Mouse (Mus musculus): Measurements from ENCODE around the gene Ltb4r2. TPM values are rescaled to one million over a fixed set of nuclear protein-coding genes. Genes with fewer than 3 reads are reported as not detected.

Gene Ltb4r2
- polyA plus RNA-seq, 1 experiment = 65.3 TPM

GRCm38 (mm10) chr14:55779656-55780055, 18.4 kb downstream of the Ltb4r2 start:
- no peak overlapping the region for H3K4me3 ChIP-seq (ENCODE audit: low read depth, low read length)
- WGBS = 77% methylated on average over 16 of the region's 16 CpGs
- no peak overlapping the region for H3K27ac ChIP-seq (ENCODE audit: insufficient read depth, low read depth, low read length)
- no peaks in the 10 kb centered on the region for H3K36me3 ChIP-seq (ENCODE audit: control insufficient read depth, insufficient read depth, low read length)
- no peaks in the 10 kb centered on the region for H3K27me3 ChIP-seq (ENCODE audit: control insufficient read depth, insufficient read depth, low read length)
- H3K4me1 ChIP-seq (ENCODE audit: control insufficient read depth, insufficient read depth, insufficient read length, low read length) = peaks cover 3% of the 10 kb centered on the region; the same call in 1 of the 2 replicates
- no peak for TF ChIP-seq CTCF (IDR thresholded peaks at IDR 0.05; ENCODE audit: extremely low read depth, insufficient read length, insufficient replicate concordance, low read depth, low read length)
- no peak for TF ChIP-seq POLR2A (IDR thresholded peaks at IDR 0.05; ENCODE audit: low read depth, low read length)

- Histone ChIP-seq H3K4me3 (ENCODE audit: low read depth, low read length) (no peak overlapping the region), H3K27ac (ENCODE audit: insufficient read depth, low read depth, low read length) (no peak overlapping the region), H3K36me3 (ENCODE audit: control insufficient read depth, insufficient read depth, low read length) (peaks cover 4% of the 10 kb centered on the region; the same call in 1 of the 2 replicates), H3K27me3 (ENCODE audit: control insufficient read depth, insufficient read depth, low read length) (no peaks in the 10 kb centered on the region), H3K4me1 (ENCODE audit: control insufficient read depth, insufficient read depth, insufficient read length, low read length) (no peaks in the 10 kb centered on the region)
- TF ChIP-seq POLR2A (IDR thresholded peaks at IDR 0.05; ENCODE audit: low read depth, low read length) (no peak), CTCF (IDR thresholded peaks at IDR 0.05; ENCODE audit: extremely low read depth, insufficient read length, insufficient replicate concordance, low read depth, low read length) (no peak)
- WGBS = 78% methylated on average over 11 of the region's 11 CpGs
Observed at GRCm38 (mm10) chr14:55780736-55781135, 19.5 kb downstream of the Ltb4r2 start.

- no peaks in the 10 kb centered on the region for H3K4me1 ChIP-seq (ENCODE audit: control insufficient read depth, insufficient read depth, insufficient read length, low read length)
- no peak overlapping the region for H3K27ac ChIP-seq (ENCODE audit: insufficient read depth, low read depth, low read length)
- 17% methylated on average over 14 of the region's 14 CpGs for whole genome bisulfite sequencing
- no peaks in the 10 kb centered on the region for H3K27me3 ChIP-seq (ENCODE audit: control insufficient read depth, insufficient read depth, low read length)
- peaks cover 6% of the 10 kb centered on the region; the same call in 1 of the 2 replicates for H3K36me3 ChIP-seq (ENCODE audit: control insufficient read depth, insufficient read depth, low read length)
- H3K4me3 ChIP-seq (ENCODE audit: low read depth, low read length) = peak overlapping the region; percentile 16; the same call in 1 of the 2 replicates
- TF ChIP-seq POLR2A (IDR thresholded peaks at IDR 0.05; ENCODE audit: low read depth, low read length) (no peak), CTCF (IDR thresholded peaks at IDR 0.05; ENCODE audit: extremely low read depth, insufficient read length, insufficient replicate concordance, low read depth, low read length) (peak; percentile 96; the same call in 1 of the 2 replicates)
Observed at GRCm38 (mm10) chr14:55781310-55781709, 20.1 kb downstream of the Ltb4r2 start.

- peaks cover 11% of the 10 kb centered on the region; the same call in 1 of the 2 replicates for H3K36me3 ChIP-seq (ENCODE audit: control insufficient read depth, insufficient read depth, low read length)
- WGBS = 79% methylated on average over 9 of the region's 9 CpGs
- H3K27ac ChIP-seq (ENCODE audit: insufficient read depth, low read depth, low read length) = peak overlapping the region; percentile 44; the same call in 1 of the 2 replicates
- H3K4me3 ChIP-seq (ENCODE audit: low read depth, low read length) = peak overlapping the region; percentile 20
- TF ChIP-seq POLR2A (IDR thresholded peaks at IDR 0.05; ENCODE audit: low read depth, low read length) (no peak), CTCF (IDR thresholded peaks at IDR 0.05; ENCODE audit: extremely low read depth, insufficient read length, insufficient replicate concordance, low read depth, low read length) (no peak)
- no peaks in the 10 kb centered on the region for H3K27me3 ChIP-seq (ENCODE audit: control insufficient read depth, insufficient read depth, low read length)
- H3K4me1 ChIP-seq (ENCODE audit: control insufficient read depth, insufficient read depth, insufficient read length, low read length) = no peaks in the 10 kb centered on the region
Observed at GRCm38 (mm10) chr14:55782361-55782960, 21.2 kb downstream of the Ltb4r2 start.

- TF ChIP-seq POLR2A (IDR thresholded peaks at IDR 0.05; ENCODE audit: low read depth, low read length) (no peak), CTCF (IDR thresholded peaks at IDR 0.05; ENCODE audit: extremely low read depth, insufficient read length, insufficient replicate concordance, low read depth, low read length) (no peak)
- WGBS = 44% methylated on average over 31 of the region's 31 CpGs
- peaks cover 6% of the 10 kb centered on the region for H3K4me1 ChIP-seq (ENCODE audit: control insufficient read depth, insufficient read depth, insufficient read length, low read length)
- H3K27me3 ChIP-seq (ENCODE audit: control insufficient read depth, insufficient read depth, low read length) = no peaks in the 10 kb centered on the region
- no peak overlapping the region; the same call in 1 of the 2 replicates for H3K27ac ChIP-seq (ENCODE audit: insufficient read depth, low read depth, low read length)
- H3K4me3 ChIP-seq (ENCODE audit: low read depth, low read length) = peak overlapping the region; percentile 55
- peaks cover 11% of the 10 kb centered on the region; the same call in 1 of the 2 replicates for H3K36me3 ChIP-seq (ENCODE audit: control insufficient read depth, insufficient read depth, low read length)
Observed at GRCm38 (mm10) chr14:55783171-55783957, 22.1 kb downstream of the Ltb4r2 start.

- no peak for TF ChIP-seq POLR2A (IDR thresholded peaks at IDR 0.05; ENCODE audit: low read depth, low read length)
- TF ChIP-seq CTCF (IDR thresholded peaks at IDR 0.05; ENCODE audit: extremely low read depth, insufficient read length, insufficient replicate concordance, low read depth, low read length) = no peak
- H3K36me3 ChIP-seq (ENCODE audit: control insufficient read depth, insufficient read depth, low read length) = peaks cover 11% of the 10 kb centered on the region; the same call in 1 of the 2 replicates
- peak within 1 kb of the TSS; percentile 44; the same call in 1 of the 2 replicates for H3K27ac ChIP-seq (ENCODE audit: insufficient read depth, low read depth, low read length)
- 59% methylated on average over 13 of the region's 13 CpGs for WGBS
- H3K4me3 ChIP-seq (ENCODE audit: low read depth, low read length) = peak within 1 kb of the TSS; percentile 55
- H3K27me3 ChIP-seq (ENCODE audit: control insufficient read depth, insufficient read depth, low read length) = no peaks in the 10 kb centered on the region
- peaks cover 6% of the 10 kb centered on the region for H3K4me1 ChIP-seq (ENCODE audit: control insufficient read depth, insufficient read depth, insufficient read length, low read length)
Observed at GRCm38 (mm10) chr14:55783958-55784235, 22.7 kb downstream of the Ltb4r2 start, which contains the start of gene Adcy4. Adcy4 (minus strand) TSS chr14:55784095.

- H3K27me3 ChIP-seq (ENCODE audit: control insufficient read depth, insufficient read depth, low read length) = no peaks in the 10 kb centered on the region
- H3K27ac ChIP-seq (ENCODE audit: insufficient read depth, low read depth, low read length) = no peak overlapping the region
- peaks cover 11% of the 10 kb centered on the region; the same call in 1 of the 2 replicates for H3K36me3 ChIP-seq (ENCODE audit: control insufficient read depth, insufficient read depth, low read length)
- H3K4me3 ChIP-seq (ENCODE audit: low read depth, low read length) = no peak overlapping the region
- H3K4me1 ChIP-seq (ENCODE audit: control insufficient read depth, insufficient read depth, insufficient read length, low read length) = peaks cover 6% of the 10 kb centered on the region
- WGBS = 72% methylated on average over 6 of the region's 6 CpGs
- TF ChIP-seq CTCF (IDR thresholded peaks at IDR 0.05; ENCODE audit: extremely low read depth, insufficient read length, insufficient replicate concordance, low read depth, low read length) (no peak), POLR2A (IDR thresholded peaks at IDR 0.05; ENCODE audit: low read depth, low read length) (no peak)
Observed at GRCm38 (mm10) chr14:55785195-55785594, 24.0 kb downstream of the Ltb4r2 start.
